Mouse (Mus musculus): Measurements from ENCODE around the gene Smap2. TPM values are rescaled to one million over a fixed set of nuclear protein-coding genes. Genes with fewer than 3 reads are reported as not detected.

Smap2 gene
- 368 to 391 TPM (median 374 TPM) in 4 replicates for total RNA-seq (2023; ENCODE audit: inconsistent age)

DNA sequence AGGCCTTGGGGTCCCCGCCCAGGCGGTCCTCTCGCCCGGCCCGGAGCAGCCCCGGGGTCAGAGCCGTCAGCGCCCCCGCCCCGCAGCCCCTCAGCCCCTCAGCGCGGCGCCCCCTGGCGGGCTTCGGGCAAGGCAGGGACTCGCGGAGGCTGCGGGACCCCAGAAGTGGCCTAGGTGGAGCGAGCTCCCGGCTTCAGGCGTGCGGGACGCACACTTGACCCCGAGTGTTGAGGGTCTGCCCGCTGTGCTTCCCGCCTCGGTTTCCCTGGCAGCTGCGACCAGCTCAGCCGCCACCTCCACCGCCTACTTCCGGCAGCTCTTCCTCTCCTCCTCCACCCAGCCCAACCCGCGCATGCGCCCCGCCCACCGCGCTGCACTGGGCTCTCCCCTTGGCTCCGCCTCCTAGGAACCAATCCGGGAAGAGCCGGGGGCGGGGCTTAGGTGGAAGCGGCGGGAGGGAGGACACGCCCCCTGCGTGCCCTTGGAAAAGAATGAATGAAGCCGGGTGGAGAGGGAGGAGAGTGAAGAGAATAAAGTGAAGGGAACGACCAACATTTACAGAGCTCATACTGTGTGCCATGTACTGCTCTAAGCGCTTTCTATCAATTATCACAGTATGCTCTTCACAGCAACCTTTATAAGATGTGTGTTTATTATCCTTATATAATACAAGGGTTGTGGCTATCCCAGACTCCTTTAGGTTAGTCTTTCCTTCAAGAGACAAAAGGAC lies at the start of gene Smap2:
Smap2 (minus strand) TSS at position 320 of the 730 bp plus-strand sequence.

DNA sequence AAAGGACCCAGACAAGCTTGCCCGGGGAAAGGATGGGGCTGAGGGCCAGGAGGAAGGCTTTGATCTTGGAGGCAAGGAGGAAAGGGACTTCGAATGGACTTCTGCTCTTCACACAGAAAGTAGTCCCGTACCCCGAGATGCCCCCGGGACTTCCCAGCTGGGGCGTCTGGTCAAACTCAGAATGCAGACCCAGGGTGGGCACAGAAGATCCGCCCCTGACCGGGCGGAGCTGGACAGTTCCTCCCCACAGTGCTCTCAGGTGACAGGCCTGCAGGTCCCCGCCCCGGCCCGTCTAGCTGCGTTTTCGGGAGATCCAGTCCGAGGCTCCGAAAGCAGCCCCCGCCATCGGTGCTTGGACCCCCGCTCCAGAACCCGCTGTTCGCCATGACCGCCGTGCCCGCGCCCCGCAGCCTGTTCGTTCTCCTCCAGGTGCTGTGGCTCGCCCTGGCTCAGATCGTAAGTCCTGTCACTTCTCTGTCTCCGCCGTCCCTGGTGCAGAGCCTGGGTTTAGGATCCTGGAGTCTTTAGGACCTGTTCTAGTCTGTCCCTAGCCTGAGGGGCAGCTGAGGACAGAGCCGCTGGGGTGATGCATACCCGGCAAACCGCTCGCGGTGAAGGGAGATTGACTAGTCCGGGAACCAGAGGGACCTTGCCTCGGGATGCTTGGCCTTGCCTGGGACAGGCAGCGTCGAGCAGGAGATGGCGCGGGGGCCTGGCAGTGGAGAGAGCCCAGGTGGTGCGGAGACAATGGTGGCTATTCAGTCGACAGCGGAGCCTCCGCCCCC lies 22.5 kb upstream of the Smap2 start, which contains the start of gene Col9a2:
Col9a2 (plus strand) TSS at position 55 of the 785 bp plus-strand sequence.

DNA sequence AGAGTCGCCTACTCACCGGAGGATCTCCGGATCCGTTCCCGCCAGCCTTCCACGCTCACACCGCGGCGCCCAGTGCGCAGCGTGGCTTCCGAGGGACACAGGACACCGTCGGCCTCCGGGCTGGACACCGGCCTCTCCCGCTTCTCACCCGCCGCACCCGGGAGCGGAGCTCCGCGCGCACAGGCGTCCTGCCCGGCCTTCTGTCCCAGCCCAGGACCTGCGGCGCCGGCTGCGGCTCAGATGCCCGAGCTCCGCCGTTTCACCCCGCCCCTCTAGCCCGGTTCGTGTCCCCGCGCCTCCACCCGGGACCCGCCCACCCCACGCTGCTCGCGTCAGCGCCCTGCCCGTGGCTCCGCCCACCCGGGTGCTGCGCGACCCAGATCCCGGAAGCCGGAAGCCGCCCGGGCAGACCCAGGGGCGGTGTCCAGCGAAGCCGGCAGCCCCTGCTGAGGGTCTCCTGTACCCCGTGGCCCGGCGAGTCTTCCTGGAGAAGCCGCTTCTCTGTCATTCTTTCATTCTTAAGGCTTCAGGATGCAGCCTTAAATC lies 65.5 kb downstream of the Smap2 start, which contains the start of gene Zfp69:
Zfp69 (minus strand) TSS at position 272 of the 546 bp plus-strand sequence.

DNA sequence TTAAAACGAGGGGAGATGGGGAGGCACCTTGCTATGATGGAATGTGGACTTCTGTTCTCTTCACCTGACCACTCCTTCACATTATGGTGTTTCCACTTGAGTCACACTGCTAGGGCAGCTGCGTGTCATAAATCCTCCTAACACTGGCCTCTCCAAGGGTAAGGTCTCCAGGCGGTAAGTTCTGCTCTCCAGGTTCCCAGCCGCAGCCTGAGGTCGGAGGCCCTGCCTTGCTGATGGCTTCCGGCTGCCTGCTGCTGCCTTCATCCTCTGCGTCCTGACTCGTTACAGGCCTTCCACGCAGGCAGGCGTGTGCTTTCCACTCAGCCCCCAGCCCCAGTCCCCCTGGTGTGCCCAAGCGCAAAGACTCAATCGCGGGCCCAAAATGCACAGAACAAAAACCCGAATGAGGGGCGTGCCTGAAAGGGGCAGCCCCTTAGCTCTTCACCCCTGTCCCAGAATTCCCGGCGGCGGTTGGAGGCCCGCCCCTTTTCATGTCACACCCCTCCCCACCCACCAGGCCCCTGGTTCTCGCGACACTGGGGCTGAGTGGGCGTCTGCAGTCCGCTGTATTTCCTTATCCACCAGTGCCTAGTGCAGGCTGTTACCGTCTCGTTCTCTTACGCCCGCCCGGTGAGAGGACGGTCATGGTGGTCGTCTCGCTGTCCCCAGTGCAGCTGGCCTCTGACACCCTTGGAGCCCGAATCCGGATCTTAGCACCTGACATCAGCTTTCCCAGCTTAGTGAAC lies 92.3 kb downstream of the Smap2 start, which contains the start of gene Exo5:
Exo5 (minus strand) TSS at position 464 of the 746 bp plus-strand sequence.

Other genes with a start within 250 kb of the Smap2 start
- gene Nfyc, start 185.7 kb downstream of the Smap2 start, total RNA-seq (2023; ENCODE audit: inconsistent age) = 76.5 to 92.3 TPM (median 83.3 TPM) in 4 replicates
- 0.64 to 1.4 TPM (median 0.94 TPM) in 4 replicates for gene Rims3, start 162.4 kb downstream of the Smap2 start, total RNA-seq (2023; ENCODE audit: inconsistent age)
- 6.1 to 8.8 TPM (median 8.0 TPM) in 4 replicates for gene Exo5, start 92.2 kb downstream of the Smap2 start, total RNA-seq (2023; ENCODE audit: inconsistent age)
- 6.4 to 10.7 TPM (median 8.8 TPM) in 4 replicates for gene Zfp69, start 65.5 kb downstream of the Smap2 start, total RNA-seq (2023; ENCODE audit: inconsistent age)
- gene Col9a2, start 22.1 kb upstream of the Smap2 start, total RNA-seq (2023; ENCODE audit: inconsistent age) = not detected in 4 replicates
- 27.7 to 30.4 TPM (median 29.3 TPM) in 4 replicates for gene Zmpste24, start 81.0 kb upstream of the Smap2 start, total RNA-seq (2023; ENCODE audit: inconsistent age)
- gene Tmco2, start 92.0 kb upstream of the Smap2 start, total RNA-seq (2023; ENCODE audit: inconsistent age) = 0.83 TPM in 1 of 4 replicates, not detected in the others
- 64.4 to 72.4 TPM (median 67.7 TPM) in 4 replicates for gene Rlf, start 197.8 kb upstream of the Smap2 start, total RNA-seq (2023; ENCODE audit: inconsistent age)